Mouse (Mus musculus) kidney, postnatal 14 days (tissue): ENCODE results near the gene Shroom3.
"Not testable (repeated sequence)": the region's sequence is repeated elsewhere in the genome, so short reads cannot be mapped to it uniquely, and the experiment has no call there.

ENCODE experiments used
- DNase-seq: peaks from one replicate; pipeline ENCODE4 v3.0.0; 2022; ENCODE audit warnings: mixed read lengths

The Shroom3 gene

DNA sequence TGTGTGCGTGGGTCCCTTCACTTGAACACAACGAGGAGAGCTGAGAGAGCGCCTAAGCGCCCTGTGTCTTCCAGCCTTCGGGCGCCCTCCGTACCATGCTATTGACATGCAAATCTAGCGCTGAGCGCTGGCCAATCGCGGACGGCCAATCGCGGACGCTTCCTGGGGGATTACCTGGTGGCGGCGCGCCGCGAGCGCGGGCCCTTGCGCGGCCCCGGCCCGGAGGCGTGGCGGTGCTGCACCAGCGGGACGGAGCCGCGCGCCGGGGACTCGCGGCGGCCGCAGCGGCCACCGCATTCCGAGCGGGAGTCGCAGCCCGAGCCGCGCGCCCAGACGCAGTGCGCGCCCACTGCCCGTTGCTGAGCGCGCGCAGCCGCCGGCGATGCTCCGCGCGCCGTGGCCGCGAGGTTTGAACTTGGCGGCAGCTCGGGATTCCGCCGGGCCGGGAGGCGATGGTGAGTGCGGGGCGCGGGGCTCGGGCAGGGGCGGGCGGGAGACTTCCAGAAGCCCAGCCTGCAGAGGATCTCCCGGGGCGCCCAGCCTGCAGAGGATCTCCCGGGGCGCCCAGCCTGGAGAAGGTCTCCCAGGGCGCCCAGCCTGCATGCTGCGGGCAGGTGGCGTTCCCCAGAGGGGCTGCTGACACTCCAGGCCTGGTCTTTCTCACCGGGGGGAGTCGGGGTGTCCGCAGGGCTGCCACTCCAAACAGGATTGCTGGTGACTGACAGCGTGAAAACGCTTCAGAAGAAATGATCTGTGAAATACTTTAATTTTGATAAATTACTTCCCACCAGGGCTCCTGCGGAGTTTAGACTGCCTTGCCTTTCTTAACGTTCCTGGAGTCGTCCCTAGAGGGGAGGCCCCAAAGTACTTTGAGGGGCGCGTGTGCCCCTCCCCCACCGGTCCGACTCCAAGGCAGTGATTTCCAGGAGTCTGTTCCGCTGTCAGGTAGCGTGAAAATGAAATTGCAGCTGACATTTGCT is 214.8 kb downstream of the Shroom3 start:
- peak; percentile 91 for DNase-seq

GRCm38 (mm10) chr5:92900470-92900869 is 217.2 kb downstream of the Shroom3 start:
- DNase-seq = no peak

DNA sequence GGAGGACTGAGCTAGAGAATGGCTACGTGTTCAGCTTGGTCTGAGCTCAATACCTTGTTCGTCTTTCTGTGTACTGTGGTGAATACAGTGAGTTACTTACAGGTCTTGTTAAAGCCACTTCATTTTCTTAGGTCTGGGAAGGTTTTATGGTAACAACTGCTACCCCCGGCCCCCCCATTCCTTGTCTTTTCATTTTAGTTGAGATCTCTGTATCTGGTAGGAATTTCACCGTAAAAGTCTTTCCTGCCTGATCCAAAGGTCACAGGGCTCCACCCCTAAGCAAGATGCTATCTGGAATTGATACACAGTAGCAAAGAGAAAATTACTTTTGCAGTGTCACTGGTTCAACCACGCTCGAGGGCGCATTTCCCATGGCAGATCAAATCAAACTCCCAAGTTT is 218.6 kb downstream of the Shroom3 start:
- no peak for DNase-seq

DNA sequence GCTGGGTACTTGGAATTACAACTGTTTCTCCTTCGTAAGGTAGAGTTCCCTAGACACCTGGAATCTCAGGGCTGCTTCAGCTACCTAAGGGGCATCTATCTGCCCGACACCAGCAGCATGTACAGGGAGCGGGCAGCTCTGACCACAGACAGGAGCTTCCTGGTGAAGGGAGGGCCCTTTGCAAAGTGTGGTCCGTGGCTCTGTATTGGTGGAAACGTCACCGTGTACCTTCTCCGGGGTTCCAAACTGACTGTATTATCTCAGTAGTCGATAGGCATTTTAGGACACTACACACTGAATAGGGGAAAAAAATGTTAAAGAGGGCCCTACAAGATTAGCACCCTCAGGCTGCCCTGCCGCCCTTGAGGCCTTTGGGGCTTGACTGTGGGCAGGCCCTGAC is 221.9 kb downstream of the Shroom3 start:
- DNase-seq = no peak

DNA sequence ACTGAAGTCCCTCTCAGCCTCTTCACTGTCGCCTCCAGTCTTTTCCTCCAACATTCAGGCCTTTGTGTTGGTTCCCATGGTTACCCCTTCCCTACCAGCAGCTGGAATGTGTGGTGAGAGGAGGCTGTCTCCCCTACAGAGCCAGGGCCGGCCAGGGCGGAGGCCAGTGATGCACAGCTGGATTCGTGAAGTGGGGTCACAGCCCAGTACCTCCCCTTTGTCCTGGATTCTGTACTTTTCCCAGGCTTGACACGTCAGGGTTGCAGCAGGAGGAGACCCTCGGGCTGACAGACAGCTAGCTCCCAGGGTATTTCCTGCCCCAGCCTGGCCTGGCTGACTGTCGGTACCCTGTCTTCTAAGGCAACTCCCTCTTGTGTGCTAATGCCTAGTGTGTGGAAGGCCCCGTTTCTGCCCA is 222.4 kb downstream of the Shroom3 start:
- no peak for DNase-seq

GRCm38 (mm10) chr5:92908227-92908626 is 225.0 kb downstream of the Shroom3 start:
- DNase-seq = no peak

- no peak for DNase-seq
Observed at GRCm38 (mm10) chr5:92910838-92911237, 227.6 kb downstream of the Shroom3 start.

GRCm38 (mm10) chr5:92915421-92915820 is 232.2 kb downstream of the Shroom3 start:
- DNase-seq = no peak

DNA sequence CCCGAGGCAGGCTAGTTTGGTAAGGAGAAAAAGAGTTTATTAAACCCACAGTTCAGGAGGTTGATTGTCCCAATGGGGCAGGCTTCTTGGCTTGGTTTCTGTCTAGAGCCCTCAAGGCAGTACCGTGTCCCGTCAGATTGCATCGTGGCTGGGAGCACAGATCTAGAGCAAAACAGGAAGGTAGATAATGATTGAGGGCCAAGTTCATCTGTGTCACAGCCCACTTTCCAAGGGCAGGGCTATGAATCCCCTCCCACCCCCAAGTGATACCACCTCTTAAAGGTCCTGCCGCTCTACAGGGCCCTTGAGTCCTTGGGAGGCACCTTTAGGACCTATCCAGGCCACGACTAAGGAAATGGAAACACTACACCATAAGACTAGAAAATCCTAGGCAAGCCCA is 234.5 kb downstream of the Shroom3 start:
- no peak for DNase-seq

DNA sequence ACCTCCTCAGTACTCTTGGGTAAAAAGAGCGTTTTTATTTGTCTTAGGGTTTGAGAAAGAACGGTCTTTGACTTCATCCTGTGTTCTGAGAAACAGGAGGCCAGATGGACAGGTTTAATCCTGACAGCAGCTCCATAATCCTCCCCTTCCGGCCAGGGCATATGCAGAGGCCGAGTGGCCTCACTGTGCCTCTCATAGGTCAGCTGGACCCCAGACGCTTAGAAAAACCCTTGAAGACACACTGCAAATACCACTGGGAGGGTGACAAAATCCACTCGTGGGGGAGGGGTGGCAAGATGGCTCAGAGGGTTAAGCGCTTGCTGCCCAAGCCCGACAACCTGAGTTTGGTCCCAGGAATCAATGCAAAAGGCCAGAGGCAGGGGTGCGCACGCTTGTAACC is 234.9 kb downstream of the Shroom3 start:
- DNase-seq = no peak

DNA sequence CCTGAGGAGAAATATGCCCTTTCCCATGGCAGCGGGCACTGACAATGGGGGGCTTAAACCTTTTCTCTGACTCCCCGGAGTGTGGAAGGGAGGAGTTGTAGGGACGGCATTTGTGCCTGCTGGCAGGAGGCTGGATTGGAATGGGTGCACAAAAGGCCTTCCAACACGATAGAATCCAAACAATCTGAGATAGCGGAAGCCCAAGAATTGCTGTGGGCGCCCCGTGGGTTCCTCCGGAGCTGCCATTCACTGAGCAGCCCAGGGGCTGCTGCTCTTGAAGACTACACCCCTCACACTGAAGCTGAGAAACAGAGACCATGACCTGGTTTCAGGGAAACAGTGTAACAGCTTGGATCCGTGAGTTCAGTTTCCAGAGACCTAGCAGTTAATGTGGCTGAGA is 235.6 kb downstream of the Shroom3 start:
- no peak for DNase-seq

DNA sequence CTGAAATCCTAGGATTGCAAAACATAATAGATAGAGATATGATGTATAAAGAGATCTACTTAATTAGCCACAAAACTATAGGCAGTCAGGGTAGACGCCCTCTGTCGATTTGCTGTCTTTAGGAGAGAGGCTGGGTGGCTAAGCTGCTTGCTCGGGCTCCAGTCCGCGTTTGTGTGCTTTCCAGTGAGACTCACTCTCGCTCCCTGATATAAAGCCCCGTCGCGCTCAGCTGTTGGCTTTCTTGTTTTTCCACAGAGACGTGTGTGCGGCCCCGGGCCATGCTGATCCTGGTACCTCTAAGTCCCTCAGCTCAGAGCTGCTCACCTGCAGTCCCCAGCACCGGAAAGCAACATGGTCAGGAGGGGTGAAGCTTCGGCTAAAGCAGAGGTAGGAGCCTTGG is 236.2 kb downstream of the Shroom3 start:
- no peak for DNase-seq

DNA sequence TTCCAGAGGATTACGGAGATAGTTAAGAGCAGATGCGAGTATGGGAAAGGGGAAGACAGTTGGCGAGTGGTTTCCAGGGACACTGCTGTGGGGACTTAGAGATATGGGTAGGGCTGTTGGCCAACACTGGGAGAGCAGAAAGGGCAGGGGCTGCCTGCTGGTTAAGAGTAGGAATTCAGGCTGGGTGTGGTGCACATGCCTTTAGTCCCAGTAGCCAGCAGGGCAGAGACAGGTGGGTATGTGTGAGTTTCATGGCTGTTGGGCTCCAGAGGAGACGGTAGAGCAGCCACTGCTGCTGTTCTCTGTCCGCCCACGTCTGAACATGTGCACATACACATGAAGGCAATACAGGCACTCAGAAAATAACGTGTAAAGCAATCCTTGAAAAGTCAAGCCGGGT is 237.7 kb downstream of the Shroom3 start:
- DNase-seq = no peak

DNA sequence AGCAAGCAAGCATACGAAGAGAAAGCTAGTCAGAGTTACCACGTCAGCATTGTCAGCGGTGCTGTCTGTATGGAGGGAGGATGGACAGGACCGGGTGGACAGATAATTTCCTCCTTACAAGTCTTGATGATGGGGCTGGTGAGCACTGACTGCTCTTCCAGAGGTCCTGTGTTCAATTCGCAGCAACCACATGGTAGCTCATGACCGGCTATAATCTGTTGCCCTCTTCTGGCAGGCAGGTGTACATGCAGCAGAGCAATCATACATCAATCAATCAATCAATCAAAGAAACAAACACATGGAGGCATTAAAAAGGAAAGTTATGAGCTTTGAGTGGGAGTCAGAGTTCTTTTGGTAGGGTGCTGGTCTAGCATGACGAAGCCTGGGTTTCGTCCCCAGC is 238.5 kb downstream of the Shroom3 start:
- DNase-seq = no peak

- DNase-seq = not testable (repeated sequence)
Observed at GRCm38 (mm10) chr5:92922981-92923380, 239.7 kb downstream of the Shroom3 start.

- peak; percentile 88 for DNase-seq
Observed at GRCm38 (mm10) chr5:92924851-92925477, 241.7 kb downstream of the Shroom3 start.

- DNase-seq = no peak
Observed at GRCm38 (mm10) chr5:92927667-92928066, 244.4 kb downstream of the Shroom3 start.

GRCm38 (mm10) chr5:92930557-92930956 is 247.3 kb downstream of the Shroom3 start:
- DNase-seq = peak; percentile 43

DNA sequence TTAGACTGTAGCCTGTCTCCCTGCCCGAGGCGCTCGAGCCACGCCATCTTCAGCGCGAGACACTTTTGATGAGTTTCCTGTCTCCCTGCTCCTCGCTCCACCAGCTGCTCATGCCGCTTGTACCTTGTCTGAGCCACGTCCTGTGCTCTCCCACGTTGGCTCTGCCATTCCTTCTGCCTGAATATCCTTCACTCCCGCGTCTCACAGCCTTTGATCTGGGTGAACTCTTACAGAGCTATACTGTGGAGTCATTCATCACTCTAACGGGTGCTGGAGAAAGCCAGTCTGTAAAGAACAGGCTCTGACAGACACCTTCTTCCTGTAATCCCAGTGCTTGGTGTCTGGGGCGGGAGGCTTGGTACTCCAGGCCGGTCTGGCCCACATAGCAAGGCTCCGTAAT is 248.1 kb downstream of the Shroom3 start:
- no peak for DNase-seq

- no peak for DNase-seq
Observed at GRCm38 (mm10) chr5:92933010-92933409, 249.8 kb downstream of the Shroom3 start.

DNA sequence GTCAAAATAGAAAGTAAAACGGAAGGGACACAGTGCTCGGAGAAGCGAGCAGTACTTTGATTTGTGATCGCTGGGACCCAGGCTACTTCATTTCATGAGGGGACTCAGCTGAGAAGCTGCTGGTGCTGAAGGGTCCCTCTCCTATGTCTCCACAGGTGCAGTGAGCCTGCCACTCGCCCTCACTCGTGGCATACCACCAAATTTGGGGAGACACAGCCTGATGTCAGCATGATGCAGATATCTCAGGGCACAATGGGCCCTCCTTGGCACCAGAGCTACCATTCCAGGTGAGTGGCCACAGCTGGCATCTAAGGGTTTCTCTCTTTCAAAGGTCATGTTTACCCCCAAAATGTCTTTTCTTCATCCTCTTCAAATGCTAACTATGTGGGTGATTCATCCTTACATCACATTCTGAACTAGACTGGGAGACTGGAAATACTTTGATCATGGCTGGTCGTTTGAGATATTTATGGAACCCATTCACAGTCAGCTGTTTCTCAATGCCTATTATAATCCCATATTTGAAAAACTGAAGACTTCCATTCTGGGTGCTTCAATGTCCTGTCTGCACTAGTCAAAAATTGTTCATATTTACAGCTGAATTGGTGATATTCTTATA is 250.5 kb downstream of the Shroom3 start:
- DNase-seq = no peak

GRCm38 (mm10) chr5:92934269-92934939 is 251.2 kb downstream of the Shroom3 start:
- DNase-seq = no peak

GRCm38 (mm10) chr5:92935883-92936282 is 252.6 kb downstream of the Shroom3 start:
- DNase-seq = no peak
